Mouse (Mus musculus) midbrain, embryonic 14.5 days (tissue): ENCODE measurements around the gene Cdr2l. TPM values are rescaled to one million over a fixed set of nuclear protein-coding genes. Genes with fewer than 3 reads are reported as not detected.
A peak's percentile ranks its signal among the peaks of the same experiment; 100 is the strongest.

Experiments used
- ATAC-seq: fragments of 200-750 bp; cut with Nextera tagmentation; 2 replicates; pipeline ENCODE4 v1.8.0; 2017; ENCODE audit warnings: moderate number of reproducible peaks, moderate library complexity; ENCODE audit not compliant: low FRiP score, low TSS enrichment
- DNase-seq: peaks from one replicate; pipeline ENCODE4 v3.0.0-alpha.2; 2015
- H3K27ac ChIP-seq: fragments of 300-500 bp; sonication (generic); replicated peaks from 2 replicates; pipeline ENCODE4 v1.5.1; 2014; ENCODE audit warnings: mild to moderate bottlenecking, low read depth, low read length, moderate library complexity
- H3K27me3 ChIP-seq: fragments of 300-500 bp; sonication (generic); 2 replicates; pipeline ENCODE4 v1.6.1; 2014; ENCODE audit warnings: low read length, control low read depth, mixed read lengths; ENCODE audit not compliant: control insufficient read depth, insufficient read depth
- H3K36me3 ChIP-seq: fragments of 300-500 bp; sonication (generic); 2 replicates; pipeline ENCODE4 v1.6.1; 2014; ENCODE audit warnings: low read length, control low read depth; ENCODE audit not compliant: control insufficient read depth, insufficient read depth
- H3K4me1 ChIP-seq: fragments of 300-500 bp; sonication (generic); 2 replicates; pipeline ENCODE4 v1.6.1; 2014; ENCODE audit warnings: mild to moderate bottlenecking, antibody characterized with exemption, low read length, control low read depth; ENCODE audit not compliant: control insufficient read depth, insufficient read depth
- H3K4me2 ChIP-seq: fragments of 300-500 bp; sonication (generic); 2 replicates; pipeline ENCODE4 v1.6.1; 2014; ENCODE audit warnings: mild to moderate bottlenecking, low read length, moderate library complexity
- H3K4me3 ChIP-seq: fragments of 300-500 bp; sonication (generic); replicated peaks from 2 replicates; pipeline ENCODE4 v1.5.1; 2014; ENCODE audit warnings: low read depth, low read length
- H3K9ac ChIP-seq: fragments of 300-500 bp; sonication (generic); replicated peaks from 2 replicates; pipeline ENCODE4 v1.6.1; 2014; ENCODE audit warnings: mild to moderate bottlenecking, low read length, moderate library complexity
- H3K9me3 ChIP-seq: fragments of 300-500 bp; sonication (generic); 2 replicates; pipeline ENCODE4 v1.6.1; 2016; ENCODE audit warnings: low read length, control low read depth, mixed read lengths; ENCODE audit not compliant: control insufficient read depth
- WGBS: fragments of 180-500 bp; shearing (Covaris S2); extraction: QIAGEN DNeasy Blood & Tissue Kit; methylation state at CpG from one replicate; pipeline ENCODE4 v1.1.7; 2014; 5-methylcytosine and 5-hydroxymethylcytosine counted together
- polyA plus RNA-seq: library from polyadenylated mRNA; unstranded; fragments of >200 nt; fragmentation: Nextera tagmentation; extraction: Ambion mirVana; gene quantifications from 2 replicates; pipeline ENCODE4 v1.2.1, GENCODE M21; 2014

Cdr2l gene
- polyA plus RNA-seq, 1 experiment from 2014 or later, result 27.1 TPM

DNA sequence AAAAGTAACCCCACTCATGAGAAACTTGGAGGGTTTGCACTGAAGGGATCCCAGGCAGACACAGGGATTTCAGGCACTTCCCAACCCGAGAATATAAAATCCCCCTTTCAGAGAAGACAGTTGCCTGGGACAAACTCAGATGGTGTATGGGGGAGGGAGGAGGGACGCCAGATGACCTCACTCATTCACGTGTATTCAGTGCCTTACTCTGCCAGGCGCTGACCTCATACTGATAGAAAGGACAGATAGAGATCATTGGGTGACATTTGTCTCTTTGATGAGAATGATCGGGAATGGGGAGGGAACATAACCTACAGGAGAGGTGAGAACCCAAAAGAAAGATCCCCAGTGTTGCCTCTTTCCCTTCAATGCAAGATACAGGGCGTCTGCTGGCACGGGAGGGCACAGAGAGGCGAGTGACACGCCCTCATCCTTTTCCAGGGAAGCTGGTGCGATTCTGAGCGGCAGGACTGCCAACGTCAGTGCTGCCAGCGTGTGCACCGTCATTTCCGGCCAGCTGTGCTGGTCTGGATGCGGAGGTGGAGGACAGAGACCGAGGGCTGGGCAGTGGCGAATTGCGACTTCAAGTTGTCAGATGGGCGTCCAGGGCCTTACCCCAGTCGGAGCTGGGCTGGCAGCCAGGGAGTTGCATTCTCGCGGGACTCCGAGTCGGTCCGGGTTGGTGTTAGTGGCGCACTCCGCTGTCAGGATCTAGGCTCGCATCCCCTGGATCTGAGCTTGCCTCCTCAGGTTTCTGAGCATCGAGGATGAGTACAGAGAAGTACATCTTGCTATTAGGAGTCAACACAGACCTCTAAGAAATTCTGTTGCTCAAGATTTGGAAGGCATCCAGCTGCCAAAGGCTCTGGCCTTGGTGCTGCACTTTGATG, 7.7 kb upstream of the Cdr2l start:
- Histone ChIP-seq H3K4me3 (peak overlapping the region; percentile 46), H3K27me3 (no peaks in the 10 kb centered on the region), H3K27ac (peak overlapping the region; percentile 78), H3K9ac (peak overlapping the region; percentile 69), H3K4me2 (peak overlapping the region; percentile 81), H3K9me3 (no peaks in the 10 kb centered on the region), H3K36me3 (no peaks in the 10 kb centered on the region), H3K4me1 (peaks cover 13% of the 10 kb centered on the region)
- 1% methylated on average over 30 of the region's 30 CpGs for WGBS
- DNase-seq, result peak; percentile 82
- ATAC-seq, result peak; percentile 57; the same call in 1 of the 2 replicates

- Histone ChIP-seq H3K9ac (peak overlapping the region; percentile 69), H3K4me3 (peak overlapping the region; percentile 46), H3K36me3 (no peaks in the 10 kb centered on the region), H3K27ac (peak overlapping the region; percentile 78), H3K4me1 (peaks cover 13% of the 10 kb centered on the region), H3K9me3 (no peaks in the 10 kb centered on the region), H3K4me2 (peak overlapping the region; percentile 81), H3K27me3 (no peaks in the 10 kb centered on the region)
- 68% methylated on average over 12 of the region's 12 CpGs for WGBS
- no peak for DNase-seq
- no peak for ATAC-seq
These were observed 6.9 kb upstream of the Cdr2l start for GRCm38 (mm10) chr11:115374695-115375425.

DNA sequence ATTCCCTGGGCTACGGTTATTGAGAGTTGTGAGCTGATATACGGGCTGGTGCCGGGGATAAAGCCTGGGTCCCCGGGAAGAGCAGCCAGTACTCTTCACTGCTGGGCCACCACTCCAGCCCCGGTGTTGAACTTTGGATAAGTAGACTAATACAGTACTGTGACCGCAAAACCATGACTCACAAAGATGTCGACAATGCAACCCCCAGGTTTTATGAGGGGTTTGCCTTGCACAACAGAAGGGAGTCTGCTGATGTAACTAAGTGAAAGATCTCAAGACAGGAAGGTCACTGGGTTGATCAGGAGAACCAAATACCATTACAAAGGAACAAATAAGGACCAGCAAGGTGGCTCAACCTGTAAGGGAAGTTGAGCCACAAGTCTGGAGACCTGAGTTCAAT, 5.0 kb upstream of the Cdr2l start:
- WGBS, result 69% methylated on average over 7 of the region's 7 CpGs
- H3K27ac ChIP-seq, result no peak overlapping the region
- no peaks in the 10 kb centered on the region for H3K27me3 ChIP-seq
- peaks cover 13% of the 10 kb centered on the region for H3K4me1 ChIP-seq
- H3K4me3 ChIP-seq, result no peak overlapping the region
- no peaks in the 10 kb centered on the region for H3K9me3 ChIP-seq
- no peak for ATAC-seq
- H3K36me3 ChIP-seq, result no peaks in the 10 kb centered on the region
- H3K4me2 ChIP-seq, result no peak overlapping the region
- no peak overlapping the region for H3K9ac ChIP-seq
- no peak for DNase-seq

DNA sequence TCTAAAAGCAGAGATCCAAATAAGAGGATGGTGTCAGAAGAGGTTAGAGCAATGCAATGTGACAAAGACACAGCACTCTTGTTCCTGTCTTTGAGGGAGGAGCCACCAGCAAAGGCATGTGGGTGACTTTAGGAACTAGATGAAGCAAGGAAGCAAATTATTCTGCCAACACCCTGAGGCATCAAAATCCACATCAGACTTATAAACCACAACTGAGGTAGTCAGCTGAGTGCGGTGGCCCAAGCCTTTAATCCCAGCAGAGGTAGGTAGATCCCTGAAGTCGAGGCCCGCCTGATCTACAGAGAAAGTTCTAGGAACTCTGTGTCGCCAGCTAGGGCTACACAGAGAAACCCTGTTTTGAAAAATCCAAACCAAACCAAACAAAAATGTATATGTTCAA, 4.5 kb upstream of the Cdr2l start:
- WGBS, result 93% methylated on average over 4 of the region's 4 CpGs
- peaks cover 13% of the 10 kb centered on the region for H3K4me1 ChIP-seq
- no peaks in the 10 kb centered on the region for H3K36me3 ChIP-seq
- no peak overlapping the region for H3K9ac ChIP-seq
- H3K27ac ChIP-seq, result no peak overlapping the region
- DNase-seq (no peak), ATAC-seq (no peak)
- H3K27me3 ChIP-seq, result no peaks in the 10 kb centered on the region
- no peaks in the 10 kb centered on the region for H3K9me3 ChIP-seq
- H3K4me2 ChIP-seq, result no peak overlapping the region
- H3K4me3 ChIP-seq, result no peak overlapping the region

DNA sequence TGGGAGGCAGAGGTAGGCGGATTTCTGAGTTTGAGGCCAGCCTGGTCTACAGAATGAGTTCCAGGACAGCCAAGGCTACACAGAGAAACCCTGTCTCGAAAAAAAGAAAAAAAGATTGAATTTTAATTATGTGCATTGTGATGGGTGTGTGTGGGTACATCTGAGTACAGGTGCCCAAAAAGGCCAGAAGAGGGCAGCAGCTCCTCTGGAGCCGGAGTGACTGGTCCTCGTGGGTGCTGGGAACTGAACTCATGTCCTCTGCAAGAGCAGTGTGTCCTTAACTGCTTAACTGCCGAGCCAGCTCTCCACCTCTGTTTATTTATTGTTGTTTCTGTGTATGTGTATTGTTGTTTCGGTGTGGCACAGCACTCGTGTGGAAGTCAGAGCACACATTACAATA, 3.9 kb upstream of the Cdr2l start:
- Histone ChIP-seq H3K27me3 (no peaks in the 10 kb centered on the region), H3K4me3 (no peak overlapping the region), H3K4me2 (no peak overlapping the region), H3K27ac (no peak overlapping the region), H3K36me3 (no peaks in the 10 kb centered on the region), H3K9me3 (no peaks in the 10 kb centered on the region), H3K4me1 (peaks cover 17% of the 10 kb centered on the region), H3K9ac (no peak overlapping the region)
- ATAC-seq (no peak), DNase-seq (no peak)
- 92% methylated on average over 7 of the region's 7 CpGs for WGBS

DNA sequence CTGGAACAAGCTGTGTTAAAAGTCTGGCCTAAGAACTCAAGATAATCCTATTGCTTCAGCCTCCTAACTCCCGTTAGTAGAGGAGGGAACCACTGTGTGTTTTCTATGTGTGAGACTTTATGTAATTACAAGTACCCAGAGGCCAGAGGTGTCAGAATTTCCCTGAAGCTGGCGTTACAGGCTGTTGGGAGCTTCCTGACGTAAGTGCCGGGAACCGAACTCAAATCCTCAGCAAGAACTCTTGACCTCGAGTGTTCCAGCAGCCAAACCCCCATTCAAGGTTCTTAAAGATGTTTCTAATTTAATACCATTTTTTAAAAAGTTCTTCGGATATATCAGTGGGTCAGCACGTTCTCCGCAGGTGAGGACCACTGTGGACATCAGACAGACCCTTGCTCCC, 440 bp upstream of the Cdr2l start:
- peak overlapping the region; percentile 91 for H3K4me3 ChIP-seq
- peak overlapping the region; percentile 97; the same call in 1 of the 2 replicates for H3K27ac ChIP-seq
- no peaks in the 10 kb centered on the region for H3K27me3 ChIP-seq
- 13% methylated on average over 9 of the region's 9 CpGs for WGBS
- H3K4me1 ChIP-seq, result peaks cover 30% of the 10 kb centered on the region
- peak overlapping the region; percentile 90 for H3K4me2 ChIP-seq
- H3K9ac ChIP-seq, result no peak overlapping the region; the same call in 1 of the 2 replicates
- no peaks in the 10 kb centered on the region for H3K36me3 ChIP-seq
- ATAC-seq (no peak), DNase-seq (peak; percentile 21)
- H3K9me3 ChIP-seq, result no peaks in the 10 kb centered on the region

DNA sequence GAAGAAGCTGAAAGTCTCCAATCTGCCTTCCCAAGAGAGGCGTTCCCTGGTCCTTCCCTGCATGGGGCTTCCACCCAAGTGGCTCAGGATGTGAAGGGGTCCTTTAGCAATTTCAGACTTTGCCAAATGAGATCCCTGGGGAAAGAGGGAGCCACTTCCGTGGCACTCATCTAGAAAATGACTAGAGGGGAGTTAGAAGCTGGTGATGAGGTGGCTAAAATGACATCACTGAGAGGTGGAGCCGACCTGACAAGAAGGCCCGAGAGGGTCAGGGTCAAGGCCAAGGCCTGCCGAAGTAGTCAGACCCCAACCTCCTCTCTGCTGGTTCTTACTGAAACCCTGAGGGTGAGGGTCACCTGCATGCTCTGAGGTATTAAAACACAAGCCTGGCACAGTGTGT, 1.2 kb downstream of the Cdr2l start:
- peaks cover 30% of the 10 kb centered on the region for H3K4me1 ChIP-seq
- peak overlapping the region; percentile 98 for H3K9ac ChIP-seq
- peak overlapping the region; percentile 91 for H3K4me3 ChIP-seq
- H3K27ac ChIP-seq, result peak overlapping the region; percentile 76
- DNase-seq, result no peak
- H3K9me3 ChIP-seq, result no peaks in the 10 kb centered on the region
- WGBS, result 13% methylated on average over 5 of the region's 5 CpGs
- H3K4me2 ChIP-seq, result peak overlapping the region; percentile 90
- H3K36me3 ChIP-seq, result no peaks in the 10 kb centered on the region
- H3K27me3 ChIP-seq, result no peaks in the 10 kb centered on the region
- ATAC-seq, result no peak

GRCm38 (mm10) chr11:115383701-115384474, 2.2 kb downstream of the Cdr2l start:
- no peaks in the 10 kb centered on the region for H3K36me3 ChIP-seq
- peak overlapping the region; percentile 91 for H3K4me3 ChIP-seq
- H3K27ac ChIP-seq, result peak overlapping the region; percentile 76
- 33% methylated on average over 16 of the region's 16 CpGs for WGBS
- H3K9me3 ChIP-seq, result no peaks in the 10 kb centered on the region
- peak overlapping the region; percentile 90 for H3K4me2 ChIP-seq
- DNase-seq (peak; percentile 82), ATAC-seq (0 out of 2 replicates have a peak, but pooled peaks have one; percentile 7)
- peaks cover 30% of the 10 kb centered on the region for H3K4me1 ChIP-seq
- H3K9ac ChIP-seq, result peak overlapping the region; percentile 98
- H3K27me3 ChIP-seq, result no peaks in the 10 kb centered on the region
